Mouse (Mus musculus) small intestine, adult 2 months (tissue): Measurements from ENCODE around the gene Spns2.

Experiments
- CTCF ChIP-seq: fragments of 200-500 bp; IDR thresholded peaks from 2 replicates; pipeline ENCODE4 v1.5.1; 2012; ENCODE audit warnings: low read depth, mild to moderate bottlenecking, control low read depth, inconsistent platforms, low read length, moderate library complexity, mixed read lengths; ENCODE audit not compliant: insufficient replicate concordance, insufficient read length; ENCODE audit errors: extremely low read depth
- POLR2A ChIP-seq: fragments of 200-500 bp; IDR thresholded peaks from 2 replicates; pipeline ENCODE4 v1.6.1; 2012; ENCODE audit warnings: low read depth, mild to moderate bottlenecking, control low read depth, inconsistent platforms, low read length, moderate library complexity

DNA sequence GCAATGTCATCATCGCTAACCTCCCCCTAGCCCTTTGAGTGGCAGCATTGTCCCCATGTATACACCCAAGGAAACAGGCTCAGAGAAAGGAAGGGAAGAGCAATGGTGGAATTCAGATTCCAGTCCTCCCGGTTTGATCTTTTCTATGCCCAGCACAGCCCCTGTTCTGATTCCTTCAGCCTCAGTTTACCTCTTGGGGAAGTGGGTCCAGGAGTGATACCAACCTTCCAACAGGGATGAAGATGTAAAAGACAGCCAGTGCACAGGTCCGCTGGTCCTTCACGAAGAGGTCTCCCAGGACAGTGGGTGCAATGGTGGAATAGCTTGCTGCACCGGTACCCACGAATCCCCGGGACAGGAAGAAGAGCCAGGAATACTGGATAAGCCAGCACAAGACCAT lies 49.1 kb upstream of the Spns2 start:
- no peak for TF ChIP-seq POLR2A
- no peak for TF ChIP-seq CTCF
